Mouse (Mus musculus): ENCODE results near the gene C3. TPM values are rescaled to one million over a fixed set of nuclear protein-coding genes. Genes with fewer than 3 reads are reported as not detected.

Gene C3
- polyA plus RNA-seq (2015; fragmentation: Nextera tagmentation; extraction: Ambion mirVana): 4.3 and 53.1 TPM in 2 replicates

DNA sequence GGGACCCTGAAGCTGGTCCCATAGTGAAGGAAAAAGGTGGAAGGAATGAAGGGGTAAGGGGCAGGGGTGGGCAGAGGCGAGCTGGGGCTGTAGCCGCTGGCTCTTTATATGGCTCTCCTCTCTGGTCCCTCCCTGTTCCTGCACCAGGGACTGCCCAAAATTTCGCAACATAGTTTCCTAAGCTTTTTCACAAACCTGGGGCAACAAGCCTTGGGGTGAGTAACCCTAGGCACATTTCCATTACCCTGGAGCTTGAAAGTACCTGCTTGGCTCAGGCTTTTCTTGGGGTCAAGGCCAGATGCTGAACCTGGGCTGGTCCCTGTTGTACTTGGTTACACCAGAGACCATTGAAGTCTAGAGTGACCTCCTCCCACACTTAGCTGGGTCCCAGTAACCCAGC lies at the start of gene C3:
C3 (minus strand) TSS at position 123 of the 400 bp plus-strand sequence.

DNA sequence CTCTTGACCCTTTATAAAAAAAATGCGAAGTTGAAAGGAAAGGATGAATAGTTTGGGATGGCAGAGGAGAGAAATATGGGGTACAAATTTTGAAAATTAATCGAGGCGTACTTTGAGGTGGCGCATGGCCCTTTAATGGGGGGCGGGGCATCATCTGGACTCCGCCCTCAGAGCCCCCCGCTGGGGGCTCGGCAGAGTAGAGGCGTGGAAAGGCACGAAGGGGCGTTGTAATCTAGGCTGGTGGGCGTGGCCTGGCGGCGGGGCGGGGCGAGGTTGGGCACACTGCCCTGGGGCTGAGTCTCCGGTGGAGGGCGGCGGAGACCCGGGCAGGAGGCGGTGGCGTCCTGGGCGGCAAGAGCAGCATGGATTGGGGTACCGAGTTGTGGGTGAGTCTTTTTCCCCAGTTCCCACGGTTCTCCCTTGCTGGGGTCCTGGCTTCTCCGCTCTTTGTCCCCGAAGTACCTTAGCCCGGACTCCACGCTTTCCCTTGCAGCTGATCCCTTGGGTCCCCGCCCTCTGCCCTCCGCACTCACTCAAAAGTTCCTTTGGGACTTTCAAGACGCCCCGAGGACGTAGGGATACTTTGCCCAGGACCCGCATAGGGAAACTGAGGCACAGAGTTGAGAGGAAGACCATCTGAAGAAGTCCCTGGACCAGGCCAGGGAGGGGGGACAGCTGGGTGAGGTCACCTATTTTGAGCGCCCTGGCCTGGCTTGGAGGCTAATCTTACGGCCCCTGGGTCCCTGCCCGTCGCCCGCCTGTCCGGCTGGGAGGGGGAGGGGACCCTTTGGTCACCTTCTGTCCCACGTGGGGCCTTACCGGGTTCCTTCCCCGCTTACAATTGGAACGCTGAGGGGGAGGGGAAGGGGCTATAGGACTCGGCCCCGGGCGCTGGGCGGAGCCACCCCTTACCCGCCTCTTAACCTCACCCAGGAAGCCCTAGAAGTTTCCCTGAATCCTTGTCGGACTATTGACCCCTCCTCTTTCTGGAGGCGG lies 21.5 kb upstream of the C3 start, which contains the start of gene Trip10:
Trip10 (plus strand) TSS at position 270 of the 996 bp plus-strand sequence.

DNA sequence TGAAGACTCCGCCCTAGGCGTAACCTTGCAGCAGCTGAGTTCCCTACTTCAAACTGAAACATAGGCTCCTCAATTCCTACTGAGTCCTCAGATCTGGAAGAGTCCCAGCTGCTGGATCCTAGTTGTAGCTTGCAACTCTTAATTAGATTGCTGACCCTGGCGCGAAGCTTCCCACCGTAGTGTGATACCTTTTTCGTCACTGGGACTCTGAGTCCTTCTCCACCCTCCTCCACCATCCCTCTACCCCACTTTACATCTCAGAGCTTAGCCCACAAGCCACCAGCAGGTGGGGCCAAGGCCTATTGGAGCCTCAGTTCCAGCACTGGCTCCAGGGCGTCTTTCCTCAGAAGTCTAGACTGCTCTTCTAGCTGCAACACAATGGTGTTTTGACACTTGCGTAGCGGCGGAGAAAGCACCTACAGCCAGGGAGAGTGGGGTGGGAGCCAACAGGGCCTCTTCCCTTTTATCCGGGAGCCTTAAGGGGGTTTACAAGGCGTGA lies 20.3 kb upstream of the C3 start, which contains the start of gene Gpr108:
Gpr108 (minus strand) TSS at position 246 of the 499 bp plus-strand sequence.

DNA sequence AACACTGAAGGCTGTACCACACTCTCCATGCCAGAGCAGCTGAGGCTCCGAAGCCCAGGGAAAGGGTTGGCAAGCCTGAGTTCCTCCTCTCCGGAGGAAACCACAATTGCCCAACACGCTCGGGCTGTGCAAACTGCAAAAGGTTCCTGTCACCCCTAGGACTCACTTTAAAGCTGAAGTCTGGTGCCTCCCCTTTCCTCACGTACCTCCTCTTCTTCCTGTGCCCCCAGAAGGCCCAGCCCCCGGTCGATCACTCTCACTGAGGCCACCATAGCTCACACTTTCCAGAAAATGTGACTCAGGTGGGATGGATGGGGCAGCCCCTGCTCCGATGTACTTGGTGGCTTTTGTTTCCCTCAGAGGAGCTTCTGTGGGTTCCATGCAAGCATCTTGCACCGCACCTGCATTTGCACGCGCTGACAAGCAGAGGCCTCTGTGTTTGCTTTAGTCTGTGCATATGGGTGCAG lies 33.9 kb downstream of the C3 start, which contains the start of gene Tnfsf14:
Tnfsf14 (minus strand) TSS at position 137 of the 467 bp plus-strand sequence.

Small RNA genes within 50 kb of the gene (microRNA-seq; reads per million reads assigned to microRNA genes)
- 0 reads per million in 2 experiments for gene Mir6978

Other genes starting within 250 kb of the C3 start
- 1.7 TPM in 1 of 2 replicates, not detected in the other for gene Acer1, start 246.0 kb downstream of the C3 start, polyA plus RNA-seq (2015; fragmentation: Nextera tagmentation; extraction: Ambion mirVana)
- gene Clpp, start 237.8 kb downstream of the C3 start, polyA plus RNA-seq (2015; fragmentation: Nextera tagmentation; extraction: Ambion mirVana): 83.9 and 87.2 TPM in 2 replicates
- gene Alkbh7, start 230.8 kb downstream of the C3 start, polyA plus RNA-seq (2015; fragmentation: Nextera tagmentation; extraction: Ambion mirVana): 45.7 and 47.9 TPM in 2 replicates
- 0.41 and 0.46 TPM in 2 replicates for gene Pspn, start 228.1 kb downstream of the C3 start, polyA plus RNA-seq (2015; fragmentation: Nextera tagmentation; extraction: Ambion mirVana)
- gene Gtf2f1, start 216.8 kb downstream of the C3 start, polyA plus RNA-seq (2015; fragmentation: Nextera tagmentation; extraction: Ambion mirVana): 28.6 and 38.6 TPM in 2 replicates
- gene Gm17949, start 216.7 kb downstream of the C3 start, polyA plus RNA-seq (2015; fragmentation: Nextera tagmentation; extraction: Ambion mirVana): 0.28 and 0.33 TPM in 2 replicates
- 13.9 and 15.7 TPM in 2 replicates for gene Khsrp, start 196.6 kb downstream of the C3 start, polyA plus RNA-seq (2015; fragmentation: Nextera tagmentation; extraction: Ambion mirVana)
- not detected in 2 replicates for gene Slc25a41, start 186.5 kb downstream of the C3 start, polyA plus RNA-seq (2015; fragmentation: Nextera tagmentation; extraction: Ambion mirVana)
- gene Crb3, start 169.0 kb downstream of the C3 start, polyA plus RNA-seq (2015; fragmentation: Nextera tagmentation; extraction: Ambion mirVana): 0.68 and 1.1 TPM in 2 replicates
- gene Slc25a23, start 168.3 kb downstream of the C3 start, polyA plus RNA-seq (2015; fragmentation: Nextera tagmentation; extraction: Ambion mirVana): 4.2 and 5.2 TPM in 2 replicates
- 0.86 and 2.1 TPM in 2 replicates for gene Dennd1c, start 149.6 kb downstream of the C3 start, polyA plus RNA-seq (2015; fragmentation: Nextera tagmentation; extraction: Ambion mirVana)
- 2.0 and 3.6 TPM in 2 replicates for gene Tubb4a, start 140.4 kb downstream of the C3 start, polyA plus RNA-seq (2015; fragmentation: Nextera tagmentation; extraction: Ambion mirVana)
- gene Tnfsf9, start 122.8 kb downstream of the C3 start, polyA plus RNA-seq (2015; fragmentation: Nextera tagmentation; extraction: Ambion mirVana): 1.1 and 1.5 TPM in 2 replicates
- gene Cd70, start 78.4 kb downstream of the C3 start, polyA plus RNA-seq (2015; fragmentation: Nextera tagmentation; extraction: Ambion mirVana): not detected in 2 replicates
- 0.13 TPM in 1 of 2 replicates, not detected in the other for gene Tnfsf14, start 34.0 kb downstream of the C3 start, polyA plus RNA-seq (2015; fragmentation: Nextera tagmentation; extraction: Ambion mirVana)
- 25.9 and 31.3 TPM in 2 replicates for gene Gpr108, start 20.3 kb upstream of the C3 start, polyA plus RNA-seq (2015; fragmentation: Nextera tagmentation; extraction: Ambion mirVana)
- gene Trip10, start 21.3 kb upstream of the C3 start, polyA plus RNA-seq (2015; fragmentation: Nextera tagmentation; extraction: Ambion mirVana): 41.2 and 47.7 TPM in 2 replicates
- 1.5 and 1.9 TPM in 2 replicates for gene Vav1, start 51.0 kb upstream of the C3 start, polyA plus RNA-seq (2015; fragmentation: Nextera tagmentation; extraction: Ambion mirVana)
- 6.4 and 7.1 TPM in 2 replicates for gene Adgre1, start 130.6 kb upstream of the C3 start, polyA plus RNA-seq (2015; fragmentation: Nextera tagmentation; extraction: Ambion mirVana)

Measured in skeletal muscle tissue, postnatal 0 days (tissue).